Mouse (Mus musculus): ENCODE results near the gene Gnrhr.
A peak's percentile ranks its signal among the peaks of the same experiment; 100 is the strongest.

The Gnrhr gene

GRCm38 (mm10) chr5:86197801-86198200, at the start of gene Gnrhr:
TSS of gene Gnrhr (minus strand) at chr5:86197901.
- no peak for DNase-seq

GRCm38 (mm10) chr5:86246559-86246958, 48.9 kb upstream of the Gnrhr start:
- no peak for DNase-seq

GRCm38 (mm10) chr5:86244880-86245279, 47.2 kb upstream of the Gnrhr start:
- no peak for DNase-seq

GRCm38 (mm10) chr5:86244275-86244674, 46.6 kb upstream of the Gnrhr start:
- no peak for DNase-seq

DNA sequence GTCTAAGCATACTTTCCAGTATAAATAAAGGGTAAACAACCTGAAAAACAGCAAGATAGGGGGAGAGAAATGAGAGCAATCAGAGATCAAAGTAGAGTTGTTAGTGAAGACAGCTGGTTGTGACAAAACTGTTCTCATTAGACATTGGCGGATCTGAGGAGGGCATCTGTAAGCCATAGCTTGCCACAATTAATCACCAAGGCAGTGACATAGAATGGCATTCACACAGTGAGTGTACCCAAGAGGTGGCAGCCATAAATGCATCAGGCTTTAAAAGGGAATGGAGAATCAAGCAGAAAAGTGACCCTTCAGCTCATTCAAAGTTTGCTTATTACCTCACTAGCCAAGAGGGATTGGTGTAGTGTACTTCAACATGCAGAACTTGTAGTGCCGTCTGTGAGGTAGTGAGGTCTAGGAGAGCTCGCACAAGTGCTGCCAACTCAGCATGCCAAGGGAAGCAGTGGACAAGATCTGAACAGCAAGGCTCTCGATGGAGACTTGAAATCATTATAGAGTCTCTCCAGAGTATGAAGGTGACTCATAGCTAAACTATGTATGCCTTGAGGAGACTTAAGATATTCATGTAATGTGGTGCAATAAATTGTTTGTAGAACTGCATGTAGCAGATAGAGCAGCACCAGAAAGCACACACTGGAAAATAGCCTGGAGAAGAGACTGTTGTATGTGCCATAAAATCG, 29.6 kb upstream of the Gnrhr start:
- DNase-seq = no peak

- DNase-seq = peak; percentile 57
Measured at GRCm38 (mm10) chr5:86191356-86191755, 6.3 kb downstream of the Gnrhr start.

- DNase-seq = peak; percentile 26
Measured at GRCm38 (mm10) chr5:86190770-86191169, 6.9 kb downstream of the Gnrhr start.

- DNase-seq = no peak
Measured at GRCm38 (mm10) chr5:86190290-86190689, 7.4 kb downstream of the Gnrhr start.

- DNase-seq = no peak
Measured at GRCm38 (mm10) chr5:86187441-86187840, 10.3 kb downstream of the Gnrhr start.

- no peak for DNase-seq
Measured at GRCm38 (mm10) chr5:86173778-86174177, 23.9 kb downstream of the Gnrhr start.

DNA sequence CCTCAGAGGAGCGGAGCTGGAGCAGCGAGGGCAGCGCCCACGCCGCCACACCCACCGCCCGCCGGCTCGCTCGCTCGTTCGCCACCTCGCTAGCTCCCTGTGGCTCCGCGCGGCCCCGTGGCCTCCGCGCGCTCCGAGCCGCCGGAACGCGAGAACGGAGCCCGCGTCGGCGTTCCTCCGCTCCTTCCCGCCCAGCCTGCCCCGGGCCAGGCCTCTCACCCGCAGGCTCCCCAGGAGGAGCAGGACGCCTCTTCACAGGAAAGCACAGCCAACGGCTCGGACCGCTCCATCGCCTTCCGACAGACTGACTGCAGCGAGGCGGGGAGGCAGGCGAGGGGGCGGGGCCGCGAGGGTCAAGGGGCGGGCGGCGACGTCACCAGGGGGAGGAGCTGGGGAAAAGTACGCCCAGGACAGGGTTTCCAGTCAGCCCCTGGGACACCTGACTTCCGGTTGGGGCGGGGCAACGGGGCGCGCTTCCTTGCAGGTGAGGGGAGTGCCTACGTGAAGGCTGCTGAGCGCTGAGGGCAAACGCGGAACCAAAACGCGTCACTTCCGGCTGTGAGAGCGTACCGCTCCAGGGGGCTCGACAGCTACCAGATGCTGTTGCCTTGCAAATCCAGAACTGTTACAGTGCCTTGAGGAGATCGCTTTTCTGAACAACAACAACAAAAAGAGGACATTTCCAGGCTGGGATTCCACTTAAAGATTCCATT, 25.1 kb downstream of the Gnrhr start, which contains the start of gene Uba6:
Gene Uba6, minus strand, starts transcription at position 355 of the 713 bp plus-strand sequence.
- DNase-seq = peak; percentile 99

- DNase-seq = no peak
Measured at GRCm38 (mm10) chr5:86172088-86172448, 25.6 kb downstream of the Gnrhr start.

All from kidney, adult 9 months (tissue).